Mouse (Mus musculus): ENCODE measurements around the gene Vmn2r95. TPM values are rescaled to one million over a fixed set of nuclear protein-coding genes. Genes with fewer than 3 reads are reported as not detected.

Vmn2r95 gene
- polyA plus RNA-seq (2014; fragmentation: Illumina TruSeq; extraction: RNeasy Lipid Tissue Mini Kit (QIAGEN cat#74804); ENCODE audit: low read depth, low replicate concordance) = not detected

DNA sequence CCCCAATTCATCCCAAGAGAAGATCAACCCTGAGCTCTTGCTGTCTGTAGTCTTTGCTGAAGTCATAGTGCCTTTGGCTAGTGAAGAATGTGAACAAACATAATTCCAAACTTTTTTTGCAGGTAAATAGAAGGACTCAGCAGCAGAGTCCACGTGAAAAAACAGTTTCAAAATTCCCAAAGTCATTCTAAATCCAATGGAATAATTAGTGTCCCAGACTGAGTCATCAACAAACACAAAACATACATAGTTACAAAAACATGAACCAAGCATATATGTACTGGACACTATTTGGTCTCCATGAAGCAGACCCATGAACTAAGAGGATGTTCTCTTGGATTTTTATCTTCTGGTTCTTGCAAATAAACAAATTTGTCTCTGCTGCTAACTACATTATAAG, at the start of gene Vmn2r95:
Vmn2r95 (plus strand) TSS at position 301 of the 400 bp plus-strand sequence.

Other genes with a start within 250 kb of the Vmn2r95 start
- not detected for gene Vmn2r94, start 146.3 kb upstream of the Vmn2r95 start, polyA plus RNA-seq (2014; fragmentation: Illumina TruSeq; extraction: RNeasy Lipid Tissue Mini Kit (QIAGEN cat#74804); ENCODE audit: low read depth, low replicate concordance)
- not detected for gene Vmn2r93, start 126.0 kb upstream of the Vmn2r95 start, polyA plus RNA-seq (2014; fragmentation: Illumina TruSeq; extraction: RNeasy Lipid Tissue Mini Kit (QIAGEN cat#74804); ENCODE audit: low read depth, low replicate concordance)
- not detected for gene Vmn2r96, start 149.1 kb downstream of the Vmn2r95 start, polyA plus RNA-seq (2014; fragmentation: Illumina TruSeq; extraction: RNeasy Lipid Tissue Mini Kit (QIAGEN cat#74804); ENCODE audit: low read depth, low replicate concordance)